Mouse (Mus musculus) kidney, adult 2 months (tissue): Measurements from ENCODE around the gene Sh3rf1.

ENCODE experiments used
- CTCF ChIP-seq: fragments of 200-500 bp; conservative IDR thresholded peaks from 2 replicates; pipeline ENCODE4 v1.5.1; 2011; ENCODE audit warnings: low read depth, mild to moderate bottlenecking, control low read depth, low read length, moderate library complexity, mixed read lengths; ENCODE audit not compliant: insufficient read depth, insufficient read length
- POLR2A ChIP-seq: fragments of 200-500 bp; IDR thresholded peaks from one replicate; pipeline ENCODE4 v1.6.1; 2011; ENCODE audit warnings: low read depth, low read length, control low read depth

DNA sequence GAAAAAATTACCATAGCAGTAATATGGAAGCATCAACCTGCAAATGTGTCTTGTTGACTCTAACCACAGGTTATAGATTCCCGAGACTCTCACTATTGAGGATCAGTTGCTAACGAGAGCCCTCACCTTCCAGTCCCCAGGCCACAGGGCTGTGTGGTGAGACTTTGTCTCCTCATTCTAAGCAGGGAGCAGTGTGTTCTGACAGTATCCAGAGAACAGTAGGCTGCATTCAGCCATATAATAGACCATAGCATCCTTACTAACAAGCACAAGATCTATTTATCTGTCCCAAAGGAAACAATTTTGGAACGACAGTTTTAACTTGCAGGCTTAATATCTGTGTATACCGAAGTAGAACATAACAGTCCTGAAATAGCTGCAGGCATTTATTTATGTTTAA, 75.2 kb downstream of the Sh3rf1 start:
- no peak for TF ChIP-seq POLR2A
- TF ChIP-seq CTCF: no peak
